Mouse (Mus musculus): ENCODE measurements around the gene Dand5.

Dand5 gene

DNA sequence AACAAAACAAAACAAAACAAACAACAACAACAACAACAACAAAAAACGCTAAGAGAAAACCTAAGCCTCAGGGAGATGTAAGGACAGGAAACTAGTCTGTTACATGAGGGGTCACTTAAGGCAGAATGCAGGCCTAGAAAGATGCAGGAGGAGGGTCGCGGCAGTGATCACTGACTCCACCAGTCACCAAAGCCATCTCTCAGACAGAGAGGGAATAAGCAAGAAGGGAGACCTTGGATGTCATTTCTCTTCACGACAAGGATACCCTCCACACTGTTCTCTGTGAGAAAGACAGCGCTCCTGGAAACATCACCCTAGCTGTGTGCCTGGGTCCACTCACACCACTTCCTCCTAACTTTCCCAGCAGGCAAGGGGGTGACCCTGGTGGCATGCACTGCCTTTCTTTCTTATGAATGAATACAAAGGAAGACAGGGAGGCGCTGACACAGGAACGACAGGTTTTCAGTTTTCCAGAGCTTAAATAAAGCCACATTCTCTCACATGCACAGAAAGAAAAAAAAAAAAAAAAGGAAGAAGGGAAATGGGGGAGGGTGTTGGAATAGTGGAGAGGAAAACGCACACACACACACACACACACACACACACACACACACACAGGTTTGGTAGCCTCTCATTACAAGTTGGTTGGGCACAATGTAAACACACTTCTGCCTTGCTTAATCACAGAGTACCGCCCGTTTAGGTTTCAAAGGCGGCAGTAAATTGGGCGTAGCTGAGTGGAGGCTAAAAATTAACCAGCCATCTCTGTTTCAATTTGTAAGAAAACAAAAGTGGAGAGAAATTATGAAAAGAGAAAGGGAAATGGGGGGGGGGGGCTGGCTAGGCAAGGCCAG lies 52.3 kb downstream of the Dand5 start:
- DNase-seq (ENCODE audit: low read depth, low spot score): no peak

DNA sequence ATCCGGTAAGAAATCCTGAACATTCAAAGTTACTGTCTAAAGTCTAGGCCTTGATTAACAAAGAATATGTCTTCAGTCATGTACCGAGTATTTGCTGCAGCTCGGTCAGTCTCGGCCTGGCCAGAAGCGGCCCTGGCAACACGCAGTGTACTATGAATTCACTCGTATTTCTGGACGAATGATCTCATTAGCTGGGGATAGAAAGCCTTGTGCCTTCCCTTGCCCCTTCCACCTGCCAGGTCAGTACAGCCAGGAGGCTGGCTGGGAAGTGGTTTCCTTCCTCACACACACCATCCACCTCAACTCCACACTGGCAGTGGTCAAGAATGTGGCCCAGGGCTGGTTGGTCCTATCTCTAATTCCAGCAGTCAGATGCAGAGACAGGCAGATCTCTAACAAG lies 53.3 kb downstream of the Dand5 start:
- DNase-seq (ENCODE audit: low read depth, low spot score): no peak

DNA sequence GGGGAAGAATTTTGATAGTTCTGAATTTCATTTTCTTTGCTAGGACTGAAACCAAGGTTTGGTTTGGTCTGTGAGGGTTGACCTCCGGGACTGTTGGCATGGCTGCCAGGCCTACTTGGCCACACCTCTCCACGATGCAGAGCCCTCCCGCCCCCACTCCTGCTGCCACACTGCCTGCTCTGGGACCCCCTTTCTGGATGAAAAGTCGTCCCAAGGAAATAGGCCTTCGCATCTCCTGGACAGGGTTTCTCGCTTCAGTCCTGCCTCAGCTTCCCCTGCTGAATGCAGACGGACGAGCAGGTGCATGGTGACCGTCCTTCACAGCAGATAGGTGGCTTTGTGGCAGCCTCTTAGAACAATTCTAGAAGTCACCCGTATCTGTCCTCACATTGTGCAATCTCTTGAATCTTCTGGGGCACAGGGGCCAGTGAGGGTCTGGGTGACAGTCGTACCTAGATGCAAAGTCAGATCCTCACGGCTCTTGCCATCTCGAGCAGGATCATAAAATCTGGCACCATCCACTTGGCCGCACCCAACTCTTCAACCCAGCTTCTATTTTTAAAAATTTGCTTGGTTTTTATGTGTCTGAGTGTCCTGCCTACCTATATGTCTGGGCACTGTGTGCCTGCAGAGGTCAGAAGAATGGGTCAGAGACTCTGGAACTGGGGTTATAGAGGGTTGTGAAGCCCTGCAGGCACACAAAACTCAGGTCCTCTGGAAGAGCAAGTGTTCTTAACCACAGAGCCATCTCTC lies 54.1 kb downstream of the Dand5 start:
- no peak for DNase-seq (ENCODE audit: low read depth, low spot score)

DNA sequence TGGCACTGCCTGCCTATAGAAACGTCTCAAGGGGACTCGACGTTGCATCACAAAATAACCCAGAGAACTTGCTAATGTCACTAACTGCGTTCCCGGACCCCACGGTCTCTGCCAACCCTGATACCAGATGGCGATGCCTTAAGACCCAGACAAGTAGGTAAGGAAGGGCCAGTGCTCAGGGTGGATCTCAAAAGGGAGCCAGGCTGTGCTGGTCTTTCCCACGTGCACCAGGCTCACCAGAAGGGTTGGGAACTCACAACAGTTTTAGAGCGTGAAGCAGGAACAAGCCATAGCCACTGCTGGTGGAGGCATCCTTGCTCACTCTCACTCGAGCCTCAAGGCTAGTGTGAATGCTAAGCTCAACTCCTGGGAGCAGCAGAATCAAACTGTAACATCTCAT lies 55.4 kb downstream of the Dand5 start:
- DNase-seq (ENCODE audit: low read depth, low spot score): no peak

DNA sequence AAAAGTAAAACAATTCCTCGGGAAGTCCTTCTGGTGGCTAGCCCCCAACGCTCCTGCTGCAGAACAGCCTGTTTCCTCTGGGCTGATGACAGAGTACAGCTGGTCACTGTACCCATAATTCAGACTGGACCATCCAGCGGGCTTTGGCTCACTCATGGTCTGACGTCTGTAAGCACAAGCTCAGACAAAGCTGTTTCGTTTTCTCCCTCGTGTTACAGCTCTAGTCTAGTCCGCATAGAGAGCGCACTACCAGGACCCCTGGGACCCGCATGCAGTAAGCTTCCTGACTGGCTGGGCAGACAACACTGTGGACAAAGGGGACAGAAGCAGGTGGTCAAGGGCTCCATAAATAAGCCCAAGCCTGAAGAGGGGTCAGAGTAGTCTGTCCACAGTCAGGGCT lies 56.2 kb downstream of the Dand5 start:
- DNase-seq (ENCODE audit: low read depth, low spot score): no peak

DNA sequence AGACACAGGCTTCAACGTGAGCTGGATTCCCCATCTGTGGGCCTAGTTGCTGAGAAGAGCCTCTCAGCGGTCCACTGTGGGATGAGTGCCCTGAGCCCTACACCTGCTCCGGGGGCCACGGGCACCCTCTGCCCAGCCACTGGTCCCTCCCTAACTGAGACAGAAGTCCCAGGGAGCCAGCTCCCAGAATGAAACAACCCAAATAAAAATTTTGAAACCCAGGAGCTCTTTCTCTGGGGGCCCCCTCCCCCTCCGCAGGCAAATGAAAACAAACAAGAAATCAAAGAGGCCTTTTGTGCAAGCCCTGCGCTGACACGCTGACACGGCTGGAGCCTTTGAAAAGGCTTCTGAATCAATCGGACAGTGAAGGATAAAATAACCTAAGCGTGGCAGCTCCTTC lies 57.0 kb downstream of the Dand5 start:
- DNase-seq (ENCODE audit: low read depth, low spot score): no peak

Measured in c-Kit-negative CD71-positive TER-119-positive erythroid progenitor cells, embryonic 14.5 days (primary cell).